Mouse (Mus musculus) left cerebral cortex, postnatal 14 days (tissue): ENCODE measurements around the gene Axin1. TPM values are rescaled to one million over a fixed set of nuclear protein-coding genes. Genes with fewer than 3 reads are reported as not detected.

Source experiments
- DNase-seq, 2 experiments: peaks; one replicate each; pipeline ENCODE4 v3.0.0; 2021 to 2022; ENCODE audit warnings: low spot score in 2 of 2, mixed read lengths in 1 of 2
- intact Hi-C: fragments of 180-260 bp; cut with DNase I; formaldehyde crosslinking; loops from one replicate; pipeline ENCODE4 v1.15.1; 2025
- total RNA-seq, 2 experiments: library from RNA; stranded (reverse); gene quantifications; 2 replicates each; pipeline ENCODE4 v1.2.3; 2021

The Axin1 gene
- total RNA-seq, 2 experiments from 2014 or later = 21.2 to 23.3 TPM

- DNase-seq = no peak
- intact Hi-C loops = no loop called here
These were observed 86.7 kb downstream of the Axin1 start for GRCm38 (mm10) chr17:26225150-26225549.

- no peak for DNase-seq
- intact Hi-C loops = no loop called here
These were observed 91.3 kb downstream of the Axin1 start for GRCm38 (mm10) chr17:26229776-26230175.

DNA sequence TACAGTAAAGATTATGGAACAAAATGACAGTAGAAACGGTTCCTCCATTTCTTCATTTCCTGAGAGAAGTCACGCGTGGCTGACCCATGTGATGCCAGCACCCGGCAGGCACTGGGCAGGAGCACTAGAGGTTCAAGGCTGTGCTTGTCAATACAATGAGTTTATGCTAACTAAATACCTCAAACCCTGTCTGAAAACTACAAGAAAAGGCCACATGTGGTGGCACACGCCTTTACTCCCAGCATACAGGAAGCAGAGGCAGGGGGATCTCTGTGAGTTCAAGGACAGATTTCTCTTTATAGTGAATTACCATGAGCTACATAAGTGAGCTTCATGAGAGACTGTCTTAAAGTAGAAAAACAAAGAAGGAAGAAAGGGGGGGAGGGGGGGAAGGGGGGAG is 92.7 kb downstream of the Axin1 start:
- intact Hi-C loops = no loop called here
- DNase-seq = no peak

DNA sequence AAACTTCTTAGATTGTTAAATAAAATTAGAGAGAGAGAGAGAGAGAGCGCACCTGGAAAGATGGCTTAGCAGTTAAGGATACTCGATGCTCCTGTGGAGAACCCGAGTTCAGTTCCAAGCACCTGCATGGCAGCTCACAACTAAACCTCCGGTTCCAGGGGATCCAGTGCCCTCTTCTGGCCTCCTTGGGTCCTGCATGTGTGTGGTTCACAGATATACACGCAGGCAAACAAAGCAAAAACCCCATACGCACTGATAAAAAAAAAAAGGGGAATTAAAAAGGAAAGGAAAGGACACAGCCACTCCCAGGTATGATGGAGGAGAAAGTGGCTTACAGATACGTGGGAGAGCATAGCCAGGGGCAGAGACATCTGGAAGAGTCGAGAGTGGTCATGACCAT is 94.4 kb downstream of the Axin1 start:
- DNase-seq = no peak
- intact Hi-C loops = no loop called here

- intact Hi-C loops = no loop called here
- DNase-seq = no peak
These were observed 95.9 kb downstream of the Axin1 start for GRCm38 (mm10) chr17:26234386-26234785.

- intact Hi-C loops = no loop called here
- DNase-seq = no peak
These were observed 96.8 kb downstream of the Axin1 start for GRCm38 (mm10) chr17:26235077-26235815.

- no peak for DNase-seq
- intact Hi-C loops = no loop called here
These were observed 99.2 kb downstream of the Axin1 start for GRCm38 (mm10) chr17:26237667-26238066.

DNA sequence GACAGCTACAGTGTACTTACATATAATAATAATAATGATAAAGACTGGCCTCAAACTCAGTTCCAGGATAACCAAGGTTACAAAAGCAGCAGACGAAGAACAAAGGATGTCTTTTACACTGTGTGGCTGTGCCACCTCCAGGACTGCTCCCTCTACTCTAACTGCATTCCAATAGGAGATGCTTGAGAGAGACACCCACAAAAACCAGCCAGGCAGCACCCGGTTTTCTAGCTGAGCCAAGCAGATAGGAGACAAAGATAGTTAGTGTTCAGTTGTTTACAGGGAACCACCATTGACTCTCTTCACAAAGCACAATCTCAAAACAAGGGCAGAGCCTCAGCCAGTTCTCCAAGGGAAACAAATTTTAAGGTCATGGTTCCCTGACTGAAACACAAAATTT is 101.1 kb downstream of the Axin1 start:
- DNase-seq = no peak
- intact Hi-C loops = no loop called here

- DNase-seq = no peak
- intact Hi-C loops = loop anchor here (5.0 kb wide), 1 partner anchor 103 kb away; the partner anchor contains the start of gene Axin1
These were observed 101.8 kb downstream of the Axin1 start for GRCm38 (mm10) chr17:26240120-26240790.

GRCm38 (mm10) chr17:26240990-26241389 is 102.5 kb downstream of the Axin1 start:
- intact Hi-C loops = loop anchor here (5.0 kb wide), 1 partner anchor 104 kb away; the partner anchor contains the start of gene Axin1

DNA sequence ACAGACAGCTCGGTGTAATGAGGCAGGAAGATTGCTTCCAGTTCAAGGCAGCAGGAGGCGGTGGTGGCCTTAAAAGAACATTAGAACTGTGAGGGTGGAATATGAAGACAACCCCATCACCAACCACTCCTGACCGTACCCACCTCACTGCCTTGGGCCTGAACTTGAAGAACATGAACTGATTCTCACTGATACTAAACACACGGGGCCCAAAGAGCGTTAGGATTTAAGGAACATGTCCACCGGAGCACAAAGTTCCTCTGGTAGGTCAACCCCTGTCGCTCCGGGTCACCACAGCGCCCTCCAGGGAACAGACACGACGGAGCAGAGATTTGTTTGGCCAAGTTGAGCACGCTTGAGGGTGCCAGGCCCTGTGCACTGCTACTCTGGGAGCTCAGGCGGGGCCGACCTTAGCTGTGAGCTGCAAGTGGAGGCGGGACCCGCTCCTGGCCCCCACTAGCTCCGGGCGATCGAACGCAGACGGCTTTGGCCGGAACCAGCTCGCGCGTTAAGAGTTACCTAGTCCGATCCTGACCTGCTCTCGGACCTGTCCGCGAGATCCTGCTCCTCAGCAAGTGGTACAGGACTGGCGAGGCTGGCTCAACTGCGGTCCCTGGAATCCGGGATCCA is 105.1 kb downstream of the Axin1 start:
- DNase-seq = peak; percentile 55 to 56
- intact Hi-C loops = loop anchor here (5.0 kb wide), 1 partner anchor 106 kb away; the partner anchor contains the start of gene Axin1

More at GRCm38 (mm10) chr17:26240990-26241389, 102.5 kb downstream of the Axin1 start:
- no peak for DNase-seq

GRCm38 (mm10) chr17:26244101-26244841 is 105.8 kb downstream of the Axin1 start, which contains the start of gene Fam234a:
TSS of gene Fam234a (minus strand) at chr17:26244242.
- peak; percentile 91 to 96 for DNase-seq
- intact Hi-C loops = loop anchor here (5.0 kb wide), 1 partner anchor 107 kb away; the partner anchor contains the start of gene Axin1

Other genes with a start within 250 kb of the Axin1 start
- gene Rab40c, start 219.0 kb upstream of the Axin1 start, total RNA-seq = 10 to 100 TPM; 53.7 to 57.3 TPM
- gene Pigq, start 193.8 kb upstream of the Axin1 start, total RNA-seq = 100 to 1,000 TPM; 138 to 145 TPM
- not detected for gene Nhlrc4, start 193.7 kb upstream of the Axin1 start, total RNA-seq
- gene A930017K11Rik, start 186.1 kb upstream of the Axin1 start, total RNA-seq = under 1 TPM in 1 of 2 experiments, not detected in 1; 0.13 TPM
- 10 to 100 TPM; 46.5 to 50.0 TPM for gene Capn15, start 152.9 kb upstream of the Axin1 start, total RNA-seq
- gene Rab11fip3, start 69.1 kb upstream of the Axin1 start, total RNA-seq = 10 to 100 TPM; 80.5 to 85.2 TPM
- 10 to 100 TPM; 24.3 to 26.3 TPM for gene Decr2, start 48.4 kb upstream of the Axin1 start, total RNA-seq
- 1 to 10 TPM; 2.6 to 3.4 TPM for gene Nme4, start 43.1 kb upstream of the Axin1 start, total RNA-seq
- gene Tmem8, start 25.4 kb upstream of the Axin1 start, total RNA-seq = 10 to 100 TPM in 1 of 2 experiments, 1 to 10 TPM in 1; 9.7 to 12.3 TPM
- gene Mrpl28, start 15.2 kb upstream of the Axin1 start, total RNA-seq = 10 to 100 TPM; 70.1 to 70.5 TPM
- gene Pdia2, start 60.4 kb downstream of the Axin1 start, total RNA-seq = under 1 TPM; 0.33 to 0.53 TPM
- gene Rgs11, start 64.3 kb downstream of the Axin1 start, total RNA-seq = 10 to 100 TPM; 56.1 to 56.2 TPM
- 100 to 1,000 TPM; 170 TPM for gene Arhgdig, start 69.1 kb downstream of the Axin1 start, total RNA-seq
- 10 to 100 TPM; 15.7 to 18.4 TPM for gene Fam234a, start 105.6 kb downstream of the Axin1 start, total RNA-seq
- gene Luc7l, start 114.2 kb downstream of the Axin1 start, total RNA-seq = 10 to 100 TPM; 80.2 to 81.5 TPM